8 mouse cellular contexts compared by ENCODE assay signal in the genomic region with DNA sequence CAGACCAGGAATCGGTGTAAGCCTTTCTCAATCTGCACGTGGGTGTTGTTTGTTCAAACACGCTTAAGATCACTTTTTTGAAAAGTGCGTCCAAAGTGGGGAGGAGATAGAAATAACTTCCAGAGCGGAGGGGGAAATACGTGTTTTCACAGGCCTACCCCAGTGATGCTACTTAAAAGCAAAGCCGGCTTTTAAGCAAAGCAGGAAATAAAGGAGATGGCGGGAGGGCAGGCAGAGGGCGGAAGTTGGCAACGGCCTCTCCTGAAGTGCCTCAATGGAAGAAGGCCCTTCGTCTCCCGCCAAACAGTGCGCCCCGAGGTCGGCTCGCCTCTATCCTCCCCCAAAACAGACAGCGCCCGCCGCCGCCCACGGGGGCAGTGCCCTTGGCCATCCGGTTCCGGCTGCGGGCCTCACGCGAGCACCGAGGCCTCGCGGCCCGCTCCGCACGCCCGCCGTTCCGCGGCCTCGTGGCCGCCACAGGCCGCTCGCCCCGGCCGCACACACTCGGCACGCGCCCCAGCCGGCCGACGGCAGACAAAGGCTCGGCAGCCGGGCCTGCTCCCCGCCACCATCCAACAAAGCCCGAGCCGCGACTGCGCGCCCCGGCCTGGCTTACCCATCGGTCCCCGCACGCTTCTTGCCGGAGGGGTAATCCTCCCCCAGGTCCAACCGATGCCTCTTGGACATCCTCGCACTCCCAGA. TPM values are rescaled to one million over a fixed set of nuclear protein-coding genes. Genes with fewer than 3 reads are reported as not detected.
DNase-seq lines count a peak whose midpoint lies in the region; ATAC-seq and TF ChIP-seq lines count a peak whose summit lies in the region.

No protein-coding gene starts in this region.

- no peak for TF ChIP-seq POLR2A in bone marrow macrophage, adult 2 months (IDR thresholded peaks at IDR 0.05; ENCODE audit: borderline replicate concordance, low read depth, low read length)

- no peak for TF ChIP-seq CTCF in bone marrow macrophage, adult 2 months (IDR thresholded peaks at IDR 0.05; ENCODE audit: low read depth, low read length)

- peak overlapping the region; percentile 76 for H3K27ac ChIP-seq in bone marrow macrophage, adult 2 months (ENCODE audit: insufficient read depth, low read depth, low read length)
- peak overlapping the region; percentile 93 for H3K27ac ChIP-seq in forebrain, embryonic 12.5 days

- DNase-seq in adrenal gland, adult (ENCODE audit: inconsistent age in 2 of 2, low spot score in 1 of 2) = peak; percentile 68 to 88
- DNase-seq in adrenal gland, adult 2 months = no peak
- DNase-seq in heart, postnatal 10 days = peak; percentile 72 to 75
- peak; percentile 34 for DNase-seq in layer of hippocampus, adult 9-11 months
- DNase-seq in right cerebral cortex, postnatal 4 days = peak; percentile 51

- intact Hi-C loops in heart, postnatal 10 days (cut with DNase I) = loop anchor here (5.0 to 10.0 kb wide), 3 partner anchors 47 to 635 kb away; no protein-coding TSS in a partner anchor

- peak; percentile 84; the same call in 1 of the 2 replicates for ATAC-seq in forebrain, embryonic 12.5 days (ENCODE audit: low FRiP score)
- peak; percentile 42 for ATAC-seq in megakaryocyte-erythroid progenitor cell, adult 5-6 weeks (replicated peaks; ENCODE audit: low FRiP score, low TSS enrichment, poor library complexity, severe bottlenecking)

- H3K9me3 ChIP-seq in forebrain, embryonic 12.5 days = no peaks in the 10 kb centered on the region

- peak overlapping the region; percentile 98 for H3K9ac ChIP-seq in forebrain, embryonic 12.5 days

- H3K4me1 ChIP-seq in bone marrow macrophage, adult 2 months (ENCODE audit: control insufficient read depth, insufficient read depth, low read length) = peaks cover 16% of the 10 kb centered on the region
- H3K4me1 ChIP-seq in forebrain, embryonic 12.5 days = peaks cover 27% of the 10 kb centered on the region

- H3K27me3 ChIP-seq in forebrain, embryonic 12.5 days = no peaks in the 10 kb centered on the region

- no peaks in the 10 kb centered on the region for H3K36me3 ChIP-seq in forebrain, embryonic 12.5 days (replicated peaks)

- WGBS in forebrain, embryonic 12.5 days = under 1% methylated on average over 57 of the region's 63 CpGs

- peak overlapping the region; percentile 81 for H3K4me3 ChIP-seq in bone marrow macrophage, adult 2 months (ENCODE audit: insufficient read depth, low read length)
- H3K4me3 ChIP-seq in forebrain, embryonic 12.5 days (replicated peaks) = peak overlapping the region; percentile 96

- H3K4me2 ChIP-seq in forebrain, embryonic 12.5 days = peak overlapping the region; percentile 72

RNA-seq across cellular contexts. Expression of a gene that starts 0.5 kb away (rescaled TPM):
- total RNA-seq in adrenal gland, adult 2 months (2021) = 100 to 1,000 TPM; 106 to 118 TPM
- polyA plus RNA-seq in adrenal gland, adult 2 months (2012; rRNA removed) = 9.5 and 15.1 TPM in 2 replicates
- 77.8 and 86.1 TPM in 2 replicates for polyA plus RNA-seq in bone marrow macrophage, adult 2 months (2012; ENCODE audit: insufficient read depth, insufficient read length, missing spikeins)
- 209 and 225 TPM in 2 replicates for polyA plus RNA-seq in forebrain, embryonic 12.5 days (2016; fragmentation: Nextera tagmentation; extraction: Ambion mirVana)
- 10 to 100 TPM; 74.0 to 76.7 TPM for total RNA-seq in heart, postnatal 10 days (2021)
- total RNA-seq in megakaryocyte-erythroid progenitor cell, adult 5-6 weeks (2014; fragmentation: Nextera tagmentation) = 258 and 281 TPM in 2 replicates
- 371 and 387 TPM in 2 replicates for total RNA-seq in megakaryocyte-erythroid progenitor cell, adult 5-6 weeks (2017)
